Mouse (Mus musculus) E14TG2a.4 (cell line): ENCODE data around the gene Prr5.
A peak's percentile ranks its signal among the peaks of the same experiment; 100 is the strongest.

Experiments
- H3K27me3 ChIP-seq: 2 replicates; pipeline ENCODE4 v1.6.1; 2014; ENCODE audit warnings: low read length, control low read depth; ENCODE audit not compliant: insufficient read depth
- H3K36me3 ChIP-seq: 2 replicates; pipeline ENCODE4 v1.6.1; 2014; ENCODE audit warnings: low read length, control low read depth; ENCODE audit not compliant: insufficient read depth
- H3K4me1 ChIP-seq: replicated peaks from 2 replicates; pipeline ENCODE4 v1.6.1; 2014; ENCODE audit warnings: low read depth, low read length, control low read depth
- H3K4me3 ChIP-seq: replicated peaks from 2 replicates; pipeline ENCODE4 v1.5.1; 2014; ENCODE audit warnings: mild to moderate bottlenecking, low read length
- H3K9me3 ChIP-seq: 2 replicates; pipeline ENCODE4 v1.6.1; 2014; ENCODE audit warnings: low read length, control low read depth
- CTCF ChIP-seq: conservative IDR thresholded peaks from 2 replicates; pipeline ENCODE4 v1.5.1; 2014; ENCODE audit warnings: low read length
- NANOG ChIP-seq: IDR thresholded peaks from 2 replicates; pipeline ENCODE4 v1.6.1; 2014; ENCODE audit warnings: borderline replicate concordance, low read length, mixed read lengths
- POU5F1 ChIP-seq: IDR thresholded peaks from 2 replicates; pipeline ENCODE4 v1.6.1; 2014; ENCODE audit warnings: low read length, borderline replicate concordance

Gene Prr5

DNA sequence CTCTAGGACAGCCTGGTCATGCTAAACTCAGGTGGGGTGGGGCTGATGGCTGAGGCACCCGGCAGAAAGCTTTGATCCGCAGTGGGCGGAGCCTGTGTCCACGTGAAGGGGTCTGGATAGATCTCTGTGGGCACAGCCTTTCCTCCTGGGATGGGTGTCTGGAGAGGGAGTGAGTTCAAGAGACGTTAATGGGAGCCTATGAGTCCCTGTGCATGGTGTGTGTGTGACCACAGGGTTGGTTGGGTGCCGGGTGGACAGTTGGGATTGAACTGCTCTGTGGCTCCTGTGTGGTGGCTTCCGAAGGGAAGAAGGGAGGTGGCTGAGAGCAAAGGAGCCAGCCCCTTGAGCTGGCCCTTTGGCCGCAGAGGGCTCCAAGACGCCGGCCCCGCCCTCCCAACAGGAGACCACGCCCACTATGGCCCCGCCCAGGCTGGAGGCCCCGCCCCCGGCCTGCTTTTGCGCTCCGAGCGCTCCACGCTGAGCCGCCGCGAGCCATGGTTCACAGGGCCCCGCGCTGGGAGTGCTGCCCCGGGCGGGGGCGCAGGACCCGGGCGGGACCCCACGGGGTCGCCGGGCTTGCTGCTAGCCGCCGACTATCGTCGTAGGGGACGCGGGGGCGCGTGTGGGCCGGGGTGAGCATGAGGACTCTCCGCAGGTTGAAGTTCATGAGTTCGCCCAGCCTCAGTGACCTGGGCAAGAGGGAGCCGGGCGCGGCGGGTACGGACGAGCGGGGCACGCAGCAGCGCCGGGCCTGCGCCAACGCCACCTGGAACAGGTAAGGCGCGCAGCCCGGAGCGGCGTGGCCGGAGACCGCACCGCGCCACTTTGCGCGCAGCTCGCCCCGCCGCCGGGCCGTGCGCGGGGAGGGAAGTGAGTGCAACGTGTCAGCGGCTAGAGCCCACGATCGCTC is 11.4 kb downstream of the Prr5 start:
- H3K4me3 ChIP-seq, result peak overlapping the region; percentile 91
- H3K27me3 ChIP-seq, result no peaks in the 10 kb centered on the region
- peaks cover 83% of the 10 kb centered on the region for H3K4me1 ChIP-seq
- TF ChIP-seq POU5F1 (no peak), CTCF (no peak), NANOG (no peak)
- no peaks in the 10 kb centered on the region for H3K9me3 ChIP-seq
- H3K36me3 ChIP-seq, result peaks cover 11% of the 10 kb centered on the region

DNA sequence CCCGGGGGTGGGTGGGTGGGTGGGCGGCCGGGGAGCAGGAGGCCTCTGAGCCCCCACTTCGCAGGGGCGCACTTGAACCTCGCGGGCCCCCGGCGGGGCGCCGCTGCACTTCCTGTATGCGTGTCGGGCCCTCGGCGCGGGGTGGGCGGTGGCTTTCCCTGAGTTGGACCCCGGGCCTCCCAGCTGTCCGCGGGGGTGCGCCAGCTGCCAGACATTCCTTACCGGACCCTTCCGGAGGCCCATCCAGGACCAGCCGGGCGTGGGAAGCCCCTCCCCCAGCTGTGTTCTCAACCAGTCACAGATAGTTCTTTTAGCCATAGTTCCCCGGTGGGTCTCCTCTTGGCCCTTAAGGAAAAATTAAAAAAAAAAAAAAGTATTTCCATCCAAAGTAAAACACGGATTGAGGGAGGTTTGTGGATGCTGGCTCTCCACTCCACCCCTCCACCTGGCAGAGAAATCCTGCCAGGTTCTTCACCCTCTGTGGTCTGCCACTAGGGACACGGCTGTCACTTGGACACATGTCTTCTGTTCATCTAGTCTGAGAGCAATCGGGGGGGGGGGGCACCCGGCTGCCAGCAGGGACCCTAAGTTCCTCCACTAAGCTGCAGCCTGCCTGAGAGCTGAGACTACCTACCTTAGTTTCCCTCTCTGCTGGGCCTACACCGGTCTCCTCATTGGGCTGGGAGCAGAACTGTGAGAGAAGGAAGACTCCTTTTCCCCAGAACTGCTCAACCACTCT is 12.2 kb downstream of the Prr5 start:
- TF ChIP-seq POU5F1 (no peak), CTCF (no peak), NANOG (no peak)
- peaks cover 17% of the 10 kb centered on the region for H3K36me3 ChIP-seq
- no peaks in the 10 kb centered on the region for H3K9me3 ChIP-seq
- peak overlapping the region; percentile 91 for H3K4me3 ChIP-seq
- H3K4me1 ChIP-seq, result peaks cover 83% of the 10 kb centered on the region
- H3K27me3 ChIP-seq, result no peaks in the 10 kb centered on the region

DNA sequence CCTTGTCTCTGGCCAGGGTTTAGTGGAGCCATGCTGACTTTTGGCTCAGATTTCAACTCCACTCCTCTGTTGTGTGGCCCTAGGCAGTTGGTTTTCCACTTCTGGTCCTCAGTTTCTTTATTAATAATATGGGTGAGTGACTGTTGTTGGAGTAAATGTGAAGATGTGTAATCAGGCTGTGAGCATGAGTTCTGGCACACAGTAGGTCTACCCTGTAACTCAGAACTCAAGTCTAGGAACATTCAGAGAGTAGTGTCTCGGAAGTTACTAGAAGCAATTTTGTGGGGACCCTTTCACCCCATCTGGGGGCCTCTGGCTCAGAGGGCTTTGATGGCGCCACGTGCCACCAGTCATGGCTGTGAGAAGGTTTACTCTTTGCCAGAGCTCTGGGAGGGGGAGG is 12.8 kb downstream of the Prr5 start:
- H3K4me1 ChIP-seq, result peaks cover 86% of the 10 kb centered on the region
- no peak for TF ChIP-seq POU5F1
- peaks cover 17% of the 10 kb centered on the region for H3K36me3 ChIP-seq
- H3K9me3 ChIP-seq, result no peaks in the 10 kb centered on the region
- H3K27me3 ChIP-seq, result no peaks in the 10 kb centered on the region
- H3K4me3 ChIP-seq, result peak overlapping the region; percentile 91

DNA sequence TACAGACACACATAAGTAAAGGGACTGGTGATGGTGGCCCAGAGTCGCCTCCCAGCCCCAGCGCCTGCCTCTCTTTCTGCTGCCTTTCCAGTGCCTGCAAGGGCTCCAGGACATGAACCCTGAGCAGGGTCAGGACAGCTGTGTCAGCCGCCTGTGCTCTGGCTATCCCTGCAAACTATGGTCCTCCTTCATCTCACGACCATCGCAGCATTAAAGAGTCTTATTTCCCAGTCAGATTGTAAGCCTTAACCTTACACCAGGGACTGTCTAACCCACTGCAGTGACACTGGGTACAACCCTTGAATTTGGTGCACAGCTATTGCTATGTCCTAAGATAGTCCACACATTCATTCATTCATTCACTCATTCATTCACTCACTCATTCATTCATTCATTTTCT is 13.4 kb downstream of the Prr5 start:
- TF ChIP-seq POU5F1 (no peak), CTCF (no peak), NANOG (no peak)
- Histone ChIP-seq H3K4me3 (0 out of 2 replicates have a peak overlapping the region, but pooled peaks have one; percentile 10), H3K27me3 (no peaks in the 10 kb centered on the region), H3K4me1 (peaks cover 86% of the 10 kb centered on the region), H3K9me3 (no peaks in the 10 kb centered on the region), H3K36me3 (peaks cover 23% of the 10 kb centered on the region)

DNA sequence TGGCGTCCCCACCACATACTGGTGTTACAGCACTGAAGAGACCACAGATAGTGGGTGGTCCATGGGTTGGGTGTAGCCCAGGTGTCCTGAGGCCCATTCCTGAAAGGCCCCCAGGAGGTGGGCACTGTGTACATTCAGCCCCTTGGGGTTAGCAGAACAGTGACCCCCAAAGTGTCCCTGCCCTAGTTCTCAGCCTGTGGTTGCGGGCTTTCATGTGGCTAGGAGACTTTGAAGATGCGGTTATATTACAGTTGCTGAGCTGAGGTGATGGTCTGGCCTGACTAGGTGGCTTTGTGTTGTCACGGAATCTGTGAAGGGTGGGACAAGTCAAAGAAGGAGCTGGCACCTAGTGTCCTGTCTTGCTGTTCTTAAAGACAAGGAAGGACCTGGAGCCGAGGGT is 15.1 kb downstream of the Prr5 start:
- Histone ChIP-seq H3K4me1 (peaks cover 81% of the 10 kb centered on the region), H3K9me3 (no peaks in the 10 kb centered on the region), H3K27me3 (no peaks in the 10 kb centered on the region), H3K4me3 (no peak overlapping the region), H3K36me3 (peaks cover 40% of the 10 kb centered on the region)
- TF ChIP-seq NANOG (no peak), CTCF (no peak), POU5F1 (no peak)

DNA sequence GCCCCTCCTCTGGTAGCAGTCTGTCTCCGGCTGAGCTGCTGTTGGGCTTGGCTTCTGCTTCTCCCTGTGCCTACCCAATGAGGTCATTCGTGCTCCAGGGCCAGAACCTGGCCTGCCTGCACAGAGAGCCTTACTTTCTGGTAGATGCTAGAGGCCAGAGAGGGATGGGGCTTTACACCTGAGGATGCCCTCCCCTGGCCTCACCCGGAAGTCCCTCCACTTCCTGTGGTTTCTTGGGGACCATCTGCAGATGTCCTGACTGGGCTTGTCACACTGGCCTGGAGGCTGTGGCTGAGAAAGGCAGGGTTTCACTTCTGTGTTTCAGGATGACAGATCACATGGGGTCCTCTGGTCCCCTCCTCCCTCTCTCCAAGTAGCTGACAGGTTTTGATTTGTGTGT is 16.0 kb downstream of the Prr5 start:
- Histone ChIP-seq H3K27me3 (no peaks in the 10 kb centered on the region), H3K4me3 (no peak overlapping the region), H3K4me1 (peaks cover 72% of the 10 kb centered on the region), H3K9me3 (no peaks in the 10 kb centered on the region), H3K36me3 (peaks cover 49% of the 10 kb centered on the region)
- no peak for TF ChIP-seq POU5F1
- no peak for TF ChIP-seq NANOG
- no peak for TF ChIP-seq CTCF

DNA sequence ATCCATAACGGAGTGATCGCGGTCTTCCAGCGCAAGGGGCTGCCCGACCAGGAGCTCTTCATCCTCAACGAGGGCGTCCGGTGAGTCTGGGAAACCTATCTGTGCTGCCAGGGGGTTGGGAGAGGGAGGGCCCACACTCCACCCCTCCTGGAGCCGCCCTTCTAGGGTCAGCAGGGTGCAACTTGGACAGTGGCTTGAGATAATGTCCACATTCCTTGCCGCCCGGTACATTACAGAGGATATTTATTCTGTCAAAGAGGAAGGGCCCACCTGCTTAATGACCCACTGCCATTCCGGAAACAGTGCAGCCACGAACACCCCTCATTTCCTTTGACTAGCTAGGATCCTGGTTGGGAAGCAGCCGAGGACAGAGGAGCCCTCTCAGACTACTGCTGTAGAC is 18.5 kb downstream of the Prr5 start:
- H3K9me3 ChIP-seq, result peaks cover 7% of the 10 kb centered on the region; the same call in 1 of the 2 replicates
- H3K36me3 ChIP-seq, result peaks cover 72% of the 10 kb centered on the region
- H3K27me3 ChIP-seq, result no peaks in the 10 kb centered on the region
- H3K4me1 ChIP-seq, result peaks cover 56% of the 10 kb centered on the region
- no peak for TF ChIP-seq NANOG
- no peak for TF ChIP-seq POU5F1
- no peak for TF ChIP-seq CTCF
- H3K4me3 ChIP-seq, result no peak overlapping the region

DNA sequence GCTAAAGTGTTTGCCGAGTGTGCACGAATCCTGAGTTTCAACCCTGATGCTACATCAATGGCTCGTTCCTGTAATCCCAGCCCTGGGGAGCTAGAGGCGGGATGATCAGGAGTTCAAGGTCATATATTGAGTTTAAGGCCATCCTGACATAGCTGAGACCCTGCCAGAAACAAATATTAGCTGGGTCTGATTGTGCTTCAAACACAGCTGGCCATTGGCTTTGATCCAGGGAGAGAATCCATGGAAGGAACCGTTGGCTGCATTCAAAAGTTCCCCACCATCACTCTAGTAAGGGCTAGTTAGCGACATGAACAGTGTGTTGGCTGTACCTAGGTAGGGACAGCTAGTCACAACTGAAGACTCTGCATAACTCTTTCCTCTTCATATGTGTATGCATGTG is 19.9 kb downstream of the Prr5 start:
- H3K4me1 ChIP-seq, result peaks cover 53% of the 10 kb centered on the region
- H3K36me3 ChIP-seq, result peaks cover 81% of the 10 kb centered on the region
- no peaks in the 10 kb centered on the region for H3K27me3 ChIP-seq
- TF ChIP-seq POU5F1 (no peak), NANOG (no peak), CTCF (no peak)
- peaks cover 7% of the 10 kb centered on the region; the same call in 1 of the 2 replicates for H3K9me3 ChIP-seq
- H3K4me3 ChIP-seq, result no peak overlapping the region
